Mouse (Mus musculus): Measurements from ENCODE around the gene Cyp3a13. TPM values are rescaled to one million over a fixed set of nuclear protein-coding genes. Genes with fewer than 3 reads are reported as not detected.

Cyp3a13 gene
- polyA plus RNA-seq, 1 experiment from 2014 or later: 34.5 TPM

GRCm38 (mm10) chr5:137922171-137922570 lies 752 bp upstream of the Cyp3a13 start:
- H3K4me2 ChIP-seq (replicated peaks; ENCODE audit: low read depth): no peak overlapping the region
- DNase-seq (ENCODE audit: low spot score): peak; percentile 27
- peak overlapping the region; percentile 75 for H3K27ac ChIP-seq (replicated peaks)
- no peaks in the 10 kb centered on the region for H3K9me3 ChIP-seq (ENCODE audit: control insufficient read depth, low read length)
- H3K36me3 ChIP-seq (ENCODE audit: control insufficient read depth, insufficient read depth, low read length): no peaks in the 10 kb centered on the region
- TF ChIP-seq EP300 (optimal IDR thresholded peaks at IDR 0.05) (no peak), CTCF (IDR thresholded peaks at IDR 0.05; ENCODE audit: low read depth) (no peak)
- no peak overlapping the region for H3K4me3 ChIP-seq (ENCODE audit: low read depth, low read length)
- peak; percentile 86 for ATAC-seq (ENCODE audit: low FRiP score, low TSS enrichment)
- H3K9ac ChIP-seq (ENCODE audit: low read length): no peak overlapping the region
- H3K4me1 ChIP-seq (replicated peaks; ENCODE audit: control insufficient read depth, insufficient read depth): no peaks in the 10 kb centered on the region
- no peaks in the 10 kb centered on the region for H3K27me3 ChIP-seq (ENCODE audit: control insufficient read depth, insufficient read depth, low read length)

- Histone ChIP-seq H3K36me3 (ENCODE audit: control insufficient read depth, insufficient read depth, low read length) (no peaks in the 10 kb centered on the region), H3K27me3 (ENCODE audit: control insufficient read depth, insufficient read depth, low read length) (no peaks in the 10 kb centered on the region), H3K4me3 (ENCODE audit: low read depth, low read length) (no peak overlapping the region), H3K9me3 (ENCODE audit: control insufficient read depth, low read length) (no peaks in the 10 kb centered on the region), H3K4me2 (replicated peaks; ENCODE audit: low read depth) (no peak overlapping the region), H3K27ac (replicated peaks) (no peak overlapping the region), H3K9ac (ENCODE audit: low read length) (no peak overlapping the region), H3K4me1 (replicated peaks; ENCODE audit: control insufficient read depth, insufficient read depth) (no peaks in the 10 kb centered on the region)
- ATAC-seq (ENCODE audit: low FRiP score, low TSS enrichment): no peak
- no peak for DNase-seq (ENCODE audit: low spot score)
- WGBS: 51% methylated on average over 6 of the region's 6 CpGs
- TF ChIP-seq CTCF (IDR thresholded peaks at IDR 0.05; ENCODE audit: low read depth): no peak
- TF ChIP-seq EP300 (optimal IDR thresholded peaks at IDR 0.05): no peak
Observed at GRCm38 (mm10) chr5:137915550-137915949, 5.9 kb downstream of the Cyp3a13 start.

- Histone ChIP-seq H3K27me3 (ENCODE audit: control insufficient read depth, insufficient read depth, low read length) (no peaks in the 10 kb centered on the region), H3K4me2 (replicated peaks; ENCODE audit: low read depth) (no peak overlapping the region), H3K4me1 (replicated peaks; ENCODE audit: control insufficient read depth, insufficient read depth) (no peaks in the 10 kb centered on the region), H3K4me3 (ENCODE audit: low read depth, low read length) (no peak overlapping the region), H3K9ac (ENCODE audit: low read length) (no peak overlapping the region), H3K27ac (replicated peaks) (no peak overlapping the region), H3K36me3 (ENCODE audit: control insufficient read depth, insufficient read depth, low read length) (no peaks in the 10 kb centered on the region), H3K9me3 (ENCODE audit: control insufficient read depth, low read length) (no peaks in the 10 kb centered on the region)
- ATAC-seq (ENCODE audit: low FRiP score, low TSS enrichment): no peak
- TF ChIP-seq EP300 (optimal IDR thresholded peaks at IDR 0.05) (no peak), CTCF (IDR thresholded peaks at IDR 0.05; ENCODE audit: low read depth) (peak; percentile 50)
- DNase-seq (ENCODE audit: low spot score): no peak
Observed at GRCm38 (mm10) chr5:137914508-137914907, 6.9 kb downstream of the Cyp3a13 start.

GRCm38 (mm10) chr5:137909564-137910262 lies 11.7 kb downstream of the Cyp3a13 start:
- Histone ChIP-seq H3K36me3 (ENCODE audit: control insufficient read depth, insufficient read depth, low read length) (no peaks in the 10 kb centered on the region), H3K9ac (ENCODE audit: low read length) (no peak overlapping the region), H3K9me3 (ENCODE audit: control insufficient read depth, low read length) (no peaks in the 10 kb centered on the region), H3K4me2 (replicated peaks; ENCODE audit: low read depth) (no peak overlapping the region), H3K4me1 (replicated peaks; ENCODE audit: control insufficient read depth, insufficient read depth) (no peaks in the 10 kb centered on the region), H3K4me3 (ENCODE audit: low read depth, low read length) (no peak overlapping the region), H3K27me3 (ENCODE audit: control insufficient read depth, insufficient read depth, low read length) (no peaks in the 10 kb centered on the region), H3K27ac (replicated peaks) (no peak overlapping the region)
- ATAC-seq (ENCODE audit: low FRiP score, low TSS enrichment) (no peak), DNase-seq (ENCODE audit: low spot score) (no peak)
- 74% methylated on average over 3 of the region's 3 CpGs for whole genome bisulfite sequencing
- no peak for TF ChIP-seq EP300 (optimal IDR thresholded peaks at IDR 0.05)
- no peak for TF ChIP-seq CTCF (IDR thresholded peaks at IDR 0.05; ENCODE audit: low read depth)

GRCm38 (mm10) chr5:137897812-137898211 lies 23.6 kb downstream of the Cyp3a13 start:
- Histone ChIP-seq H3K4me1 (replicated peaks; ENCODE audit: control insufficient read depth, insufficient read depth) (no peaks in the 10 kb centered on the region), H3K9ac (ENCODE audit: low read length) (no peak overlapping the region), H3K4me3 (ENCODE audit: low read depth, low read length) (no peak overlapping the region), H3K36me3 (ENCODE audit: control insufficient read depth, insufficient read depth, low read length) (no peaks in the 10 kb centered on the region), H3K9me3 (ENCODE audit: control insufficient read depth, low read length) (no peaks in the 10 kb centered on the region), H3K4me2 (replicated peaks; ENCODE audit: low read depth) (no peak overlapping the region), H3K27me3 (ENCODE audit: control insufficient read depth, insufficient read depth, low read length) (no peaks in the 10 kb centered on the region), H3K27ac (replicated peaks) (no peak overlapping the region)
- no peak for DNase-seq (ENCODE audit: low spot score)
- no peak for ATAC-seq (ENCODE audit: low FRiP score, low TSS enrichment)
- 59% methylated on average over 1 of the region's 1 CpGs for WGBS
- TF ChIP-seq EP300 (optimal IDR thresholded peaks at IDR 0.05) (no peak), CTCF (IDR thresholded peaks at IDR 0.05; ENCODE audit: low read depth) (no peak)

- H3K27me3 ChIP-seq (ENCODE audit: control insufficient read depth, insufficient read depth, low read length): no peaks in the 10 kb centered on the region
- H3K36me3 ChIP-seq (ENCODE audit: control insufficient read depth, insufficient read depth, low read length): no peaks in the 10 kb centered on the region
- no peaks in the 10 kb centered on the region for H3K9me3 ChIP-seq (ENCODE audit: control insufficient read depth, low read length)
- H3K9ac ChIP-seq (ENCODE audit: low read length): no peak overlapping the region
- H3K4me3 ChIP-seq (ENCODE audit: low read depth, low read length): no peak overlapping the region
- no peak overlapping the region for H3K27ac ChIP-seq (replicated peaks)
- WGBS: 53% methylated on average over 1 of the region's 1 CpGs
- TF ChIP-seq CTCF (IDR thresholded peaks at IDR 0.05; ENCODE audit: low read depth) (peak; percentile 65), EP300 (optimal IDR thresholded peaks at IDR 0.05) (no peak)
- ATAC-seq (ENCODE audit: low FRiP score, low TSS enrichment) (no peak), DNase-seq (ENCODE audit: low spot score) (no peak)
- H3K4me2 ChIP-seq (replicated peaks; ENCODE audit: low read depth): no peak overlapping the region
- no peaks in the 10 kb centered on the region for H3K4me1 ChIP-seq (replicated peaks; ENCODE audit: control insufficient read depth, insufficient read depth)
Observed at GRCm38 (mm10) chr5:137892954-137893353, 28.5 kb downstream of the Cyp3a13 start.
